Mouse (Mus musculus) embryonic facial prominence, embryonic 11.5 days (tissue): ENCODE measurements around the gene Ercc5. TPM values are rescaled to one million over a fixed set of nuclear protein-coding genes. Genes with fewer than 3 reads are reported as not detected.

Experiments
- ATAC-seq: fragments of 200-750 bp; cut with Nextera tagmentation; replicated peaks from 2 replicates; pipeline ENCODE4 v1.8.0; 2017; ENCODE audit warnings: low read depth; ENCODE audit not compliant: insufficient number of reproducible peaks, low FRiP score, low TSS enrichment
- DNase-seq: peaks from one replicate; pipeline ENCODE4 v3.0.0-alpha.2; 2015; ENCODE audit warnings: low spot score
- H3K27ac ChIP-seq: fragments of 300-500 bp; sonication (generic); replicated peaks from 2 replicates; pipeline ENCODE4 v1.5.1; 2014; ENCODE audit warnings: mild to moderate bottlenecking, low read depth, low read length, control low read depth
- H3K27me3 ChIP-seq: fragments of 300-500 bp; sonication (generic); 2 replicates; pipeline ENCODE4 v1.6.1; 2014; ENCODE audit warnings: mild to moderate bottlenecking, low read length, moderate library complexity, mixed read lengths; ENCODE audit not compliant: control insufficient read depth, insufficient read depth
- H3K36me3 ChIP-seq: fragments of 300-500 bp; sonication (generic); replicated peaks from 2 replicates; pipeline ENCODE4 v1.6.1; 2014; ENCODE audit warnings: low read depth, mild to moderate bottlenecking, low read length, moderate library complexity, mixed read lengths; ENCODE audit not compliant: control insufficient read depth, insufficient read depth
- H3K4me1 ChIP-seq: fragments of 300-500 bp; sonication (generic); 2 replicates; pipeline ENCODE4 v1.6.1; 2014; ENCODE audit warnings: low read length, mixed read lengths; ENCODE audit not compliant: control insufficient read depth, insufficient read depth
- H3K4me2 ChIP-seq: fragments of 300-500 bp; sonication (generic); 2 replicates; pipeline ENCODE4 v1.6.1; 2014; ENCODE audit warnings: low read depth, mild to moderate bottlenecking, control low read depth, low read length, moderate library complexity
- H3K4me3 ChIP-seq: fragments of 300-500 bp; sonication (generic); 2 replicates; pipeline ENCODE4 v1.5.1; 2014; ENCODE audit warnings: low read depth, low read length, control low read depth
- H3K9ac ChIP-seq: fragments of 300-500 bp; sonication (generic); replicated peaks from 2 replicates; pipeline ENCODE4 v1.6.1; 2014; ENCODE audit warnings: mild to moderate bottlenecking, control low read depth, low read length
- H3K9me3 ChIP-seq: fragments of 300-500 bp; sonication (generic); replicated peaks from 2 replicates; pipeline ENCODE4 v1.6.1; 2016; ENCODE audit warnings: mild to moderate bottlenecking, low read length, inconsistent platforms, mixed read lengths; ENCODE audit not compliant: control insufficient read depth
- WGBS: fragments of 180-500 bp; shearing (Covaris S2); extraction: QIAGEN DNeasy Blood & Tissue Kit; methylation state at CpG from one replicate; pipeline ENCODE4 v1.1.7; 2014; 5-methylcytosine and 5-hydroxymethylcytosine counted together
- polyA plus RNA-seq: library from polyadenylated mRNA; unstranded; fragments of >200 nt; fragmentation: Nextera tagmentation; extraction: Ambion mirVana; gene quantifications from 2 replicates; pipeline ENCODE4 v1.2.1, GENCODE M21; 2014

Gene Ercc5
- 33.3 and 38.0 TPM in 2 replicates for polyA plus RNA-seq

DNA sequence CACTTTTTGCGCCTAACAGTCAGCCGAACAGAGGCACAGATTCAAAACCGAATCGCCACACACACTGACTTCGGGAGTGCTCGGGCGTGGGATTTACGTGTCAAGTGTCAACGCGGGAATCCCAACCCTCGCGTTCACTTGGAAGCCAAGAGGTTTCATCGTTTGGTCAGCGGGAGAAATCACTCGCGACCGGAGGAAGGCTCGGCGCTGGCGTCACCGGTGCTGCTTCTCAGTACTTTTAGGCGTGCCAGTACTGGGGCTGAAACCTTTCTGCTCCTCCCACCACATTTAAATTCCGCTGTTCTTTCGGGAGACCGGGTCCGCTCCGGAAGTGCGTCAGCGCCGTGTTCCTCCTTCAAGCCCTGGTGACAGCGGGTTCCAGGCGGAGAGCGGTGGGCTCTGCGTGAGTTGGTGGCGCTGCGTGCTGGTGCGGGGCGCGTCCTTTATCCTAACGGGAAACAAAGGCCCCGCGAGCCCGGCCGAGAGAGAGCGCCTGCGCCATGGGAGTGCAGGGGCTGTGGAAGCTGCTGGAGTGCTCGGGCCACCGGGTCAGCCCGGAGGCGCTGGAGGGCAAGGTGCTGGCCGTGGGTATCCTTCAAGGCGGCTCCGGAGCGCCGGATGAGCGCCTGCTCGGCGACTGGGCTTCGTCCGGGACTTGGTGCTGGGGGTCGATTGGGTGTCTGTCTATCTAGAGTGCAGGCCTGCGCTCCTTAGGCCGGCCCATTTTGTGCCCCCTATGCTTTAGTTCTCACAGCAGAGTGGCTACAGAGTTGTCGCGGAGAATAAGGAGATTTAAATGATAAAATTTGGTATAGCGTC, at the start of gene Ercc5:
Gene Ercc5 (plus strand): TSS at position 182 of the 819 bp plus-strand sequence.
- H3K27ac ChIP-seq, result peak within 1 kb of the TSS; percentile 91
- no peaks in the 10 kb centered on the region for H3K27me3 ChIP-seq
- H3K4me2 ChIP-seq, result peak within 1 kb of the TSS; percentile 59
- ATAC-seq (peak; percentile 97), DNase-seq (peak; percentile 94)
- H3K9ac ChIP-seq, result peak within 1 kb of the TSS; percentile 93
- no peaks in the 10 kb centered on the region for H3K9me3 ChIP-seq
- no peaks in the 10 kb centered on the region for H3K36me3 ChIP-seq
- under 1% methylated on average over 66 of the region's 66 CpGs for WGBS
- no peaks in the 10 kb centered on the region for H3K4me1 ChIP-seq
- H3K4me3 ChIP-seq, result peak within 1 kb of the TSS; percentile 83

DNA sequence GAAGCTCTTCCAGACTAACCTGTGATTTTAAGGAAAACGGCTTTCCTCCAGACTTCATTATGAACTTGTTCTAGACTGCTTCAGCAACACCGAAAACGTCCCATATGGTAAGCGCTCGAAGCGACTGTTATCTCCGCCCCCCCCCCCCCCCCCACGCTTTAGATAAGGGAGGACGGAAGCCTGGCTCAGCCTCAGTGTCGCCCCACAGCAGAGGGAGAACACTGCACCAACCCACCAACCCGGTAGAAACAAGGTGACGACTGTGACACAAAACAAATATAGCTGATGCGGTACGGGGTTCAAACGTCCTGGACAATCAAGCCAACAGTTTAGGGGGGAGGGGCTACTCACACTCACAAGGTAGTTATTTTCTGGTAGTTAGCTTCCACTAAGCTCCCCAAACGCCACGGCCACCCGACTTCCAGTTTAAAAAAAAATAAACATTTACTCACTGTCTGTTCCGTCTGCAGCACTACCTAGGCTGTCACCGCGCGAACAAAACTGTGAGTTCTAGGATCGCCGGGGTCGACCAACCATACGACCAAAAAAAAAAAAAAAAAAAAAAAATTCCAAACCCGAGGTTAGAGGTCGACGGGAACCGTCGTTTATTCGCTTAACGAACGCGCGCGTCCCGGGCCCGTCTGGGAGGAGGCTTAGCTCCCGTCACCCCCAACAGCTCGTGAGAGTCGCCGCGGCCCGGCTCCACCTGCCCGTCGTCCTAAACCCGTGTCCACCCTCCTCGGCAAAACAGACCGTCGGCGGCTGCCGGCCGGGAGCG, 45.9 kb upstream of the Ercc5 start:
- H3K36me3 ChIP-seq, result no peaks in the 10 kb centered on the region
- no peaks in the 10 kb centered on the region for H3K9me3 ChIP-seq
- peak overlapping the region; percentile 77 for H3K9ac ChIP-seq
- H3K4me2 ChIP-seq, result peak overlapping the region; percentile 58
- peak overlapping the region; percentile 88 for H3K27ac ChIP-seq
- WGBS, result under 1% methylated on average over 55 of the region's 55 CpGs
- H3K4me1 ChIP-seq, result no peaks in the 10 kb centered on the region
- DNase-seq (peak; percentile 59), ATAC-seq (peak; percentile 83)
- H3K27me3 ChIP-seq, result no peaks in the 10 kb centered on the region
- peak overlapping the region; percentile 84 for H3K4me3 ChIP-seq

DNA sequence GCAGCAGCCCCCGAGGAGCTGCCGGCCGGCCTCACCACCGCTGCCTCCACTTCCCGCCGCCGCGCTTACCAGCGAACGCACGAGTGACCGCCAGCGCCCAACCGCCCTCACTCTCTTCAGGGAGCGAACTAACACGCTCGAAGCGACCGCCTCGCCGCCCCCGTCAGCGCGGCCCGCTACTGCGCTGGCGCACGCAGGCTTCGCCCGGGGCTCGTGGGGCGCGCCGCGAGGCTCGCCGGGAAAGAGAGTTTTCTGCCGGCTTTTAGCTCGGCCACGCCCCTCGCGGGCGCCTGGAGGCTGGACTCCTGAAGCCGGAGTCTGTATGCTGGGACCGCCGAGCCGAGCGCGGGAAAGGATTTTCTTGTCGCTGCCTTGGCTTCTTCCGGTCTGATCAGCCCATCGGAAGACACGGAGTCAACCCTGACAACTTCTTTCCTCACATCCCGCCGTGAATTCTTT, 45.3 kb upstream of the Ercc5 start, which contains the start of gene Tex30:
Gene Tex30 (minus strand): TSS at position 183 of the 459 bp plus-strand sequence.
- Histone ChIP-seq H3K27me3 (no peaks in the 10 kb centered on the region), H3K27ac (peak within 1 kb of the TSS; percentile 88), H3K4me2 (peak within 1 kb of the TSS; percentile 58), H3K36me3 (no peaks in the 10 kb centered on the region), H3K9me3 (no peaks in the 10 kb centered on the region), H3K4me1 (no peaks in the 10 kb centered on the region), H3K9ac (peak within 1 kb of the TSS; percentile 77), H3K4me3 (peak within 1 kb of the TSS; percentile 84)
- under 1% methylated on average over 54 of the region's 55 CpGs for WGBS
- ATAC-seq (peak; percentile 97), DNase-seq (peak; percentile 98)

DNA sequence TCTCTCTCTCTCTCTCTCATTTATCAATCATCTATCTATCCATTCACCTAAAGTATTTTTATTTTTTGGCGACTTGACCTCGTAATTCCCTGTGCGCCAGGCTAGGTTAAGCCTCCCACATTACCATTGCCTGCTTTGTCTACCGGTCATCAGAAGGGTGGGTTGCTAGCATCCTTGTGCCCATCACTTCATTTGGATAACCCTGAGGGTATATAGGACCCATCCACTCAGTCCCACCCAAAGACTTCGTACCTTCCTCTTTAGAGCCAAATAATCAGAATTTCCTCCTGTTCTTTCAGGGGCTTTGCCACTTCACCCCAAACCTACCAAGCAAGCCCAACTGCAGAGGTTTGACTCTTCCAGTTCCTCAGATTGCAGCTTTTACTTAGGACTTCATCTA, 44.6 kb upstream of the Ercc5 start:
- peak overlapping the region; percentile 54 for H3K9ac ChIP-seq
- H3K27ac ChIP-seq, result no peak overlapping the region
- H3K9me3 ChIP-seq, result no peaks in the 10 kb centered on the region
- H3K36me3 ChIP-seq, result peaks cover 3% of the 10 kb centered on the region; the same call in 1 of the 2 replicates
- 13% methylated on average over 5 of the region's 5 CpGs for WGBS
- DNase-seq, result peak; percentile 4
- no peaks in the 10 kb centered on the region for H3K27me3 ChIP-seq
- H3K4me1 ChIP-seq, result no peaks in the 10 kb centered on the region
- H3K4me3 ChIP-seq, result peak overlapping the region; percentile 84
- ATAC-seq, result no peak
- H3K4me2 ChIP-seq, result peak overlapping the region; percentile 58

DNA sequence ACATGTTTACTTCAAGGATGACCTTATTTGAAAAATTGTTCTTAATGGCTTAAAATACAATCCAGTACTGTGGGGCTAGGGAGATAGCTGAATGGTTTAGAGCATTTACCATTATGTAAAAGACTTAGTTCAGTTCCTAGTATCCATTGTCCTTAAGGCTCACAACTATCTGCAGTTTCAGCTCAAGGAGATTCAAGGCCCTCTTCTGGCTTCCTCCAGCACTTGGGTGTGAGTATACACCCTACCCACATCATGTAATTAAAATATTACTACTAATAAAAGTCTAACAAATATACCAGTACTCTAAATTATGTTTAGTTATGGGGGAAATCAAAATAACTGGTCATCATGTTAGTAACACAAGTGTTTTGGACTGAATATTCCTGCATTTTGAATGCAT, 30.0 kb upstream of the Ercc5 start:
- H3K4me2 ChIP-seq, result peak overlapping the region; percentile 14; the same call in 1 of the 2 replicates
- no peaks in the 10 kb centered on the region for H3K27me3 ChIP-seq
- H3K4me3 ChIP-seq, result peak overlapping the region; percentile 72
- no peak for ATAC-seq
- no peak overlapping the region for H3K27ac ChIP-seq
- no peaks in the 10 kb centered on the region for H3K36me3 ChIP-seq
- H3K4me1 ChIP-seq, result no peaks in the 10 kb centered on the region
- no peaks in the 10 kb centered on the region for H3K9me3 ChIP-seq
- no peak for DNase-seq
- no peak overlapping the region for H3K9ac ChIP-seq

DNA sequence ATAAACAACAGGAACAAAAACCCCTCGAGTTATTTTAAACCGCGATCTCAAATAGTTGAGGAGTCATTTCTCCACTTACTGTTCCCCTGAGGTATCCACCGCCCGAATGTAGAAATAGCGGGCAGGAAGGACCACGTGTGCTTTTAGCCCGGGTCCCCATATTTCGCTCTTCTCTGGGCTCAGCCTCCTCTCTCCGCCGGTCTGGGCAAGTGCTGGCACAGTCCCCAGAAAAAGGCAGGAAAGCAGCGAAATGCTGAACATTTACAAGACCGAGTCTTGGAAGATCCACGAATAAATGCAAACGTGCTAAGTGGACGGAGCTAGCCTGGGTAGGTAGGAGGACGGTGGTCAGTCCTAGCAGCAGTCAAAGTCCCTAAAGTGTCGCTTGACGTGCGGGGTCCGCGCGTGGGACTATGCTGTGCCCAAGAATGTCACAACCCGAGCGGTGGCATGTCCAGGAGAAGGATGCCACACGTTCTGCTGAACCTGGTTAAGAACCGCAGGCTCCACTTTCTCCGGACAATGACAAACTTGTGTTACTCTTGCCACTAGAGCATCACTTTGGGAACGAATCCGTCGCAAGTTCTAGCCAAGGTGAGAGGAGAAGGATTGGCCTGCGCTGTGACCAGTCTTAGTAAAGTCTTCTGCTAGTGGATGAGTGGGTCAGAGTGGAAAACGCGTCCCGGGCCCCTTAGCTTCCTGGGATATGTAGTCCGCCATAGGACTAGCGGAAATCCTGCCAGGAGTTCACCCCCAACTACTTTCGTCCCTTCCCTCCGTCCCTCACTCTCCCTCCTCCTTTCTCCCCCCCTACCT, 29.1 kb upstream of the Ercc5 start, which contains the start of the genes Kdelc1 and Bivm:
Gene Kdelc1 (minus strand): TSS at position 570 of the 816 bp plus-strand sequence.
Gene Bivm (plus strand): TSS at position 719 of the 816 bp plus-strand sequence.
- H3K36me3 ChIP-seq, result no peaks in the 10 kb centered on the region
- DNase-seq, result peak; percentile 95
- ATAC-seq, result peak; percentile 97
- peak within 1 kb of the TSS; percentile 83 for H3K9ac ChIP-seq
- H3K4me3 ChIP-seq, result peak within 1 kb of the TSS; percentile 72
- no peaks in the 10 kb centered on the region for H3K27me3 ChIP-seq
- H3K27ac ChIP-seq, result peak within 1 kb of the TSS; percentile 91
- WGBS, result under 1% methylated on average over 39 of the region's 39 CpGs
- H3K9me3 ChIP-seq, result no peaks in the 10 kb centered on the region
- H3K4me2 ChIP-seq, result peak within 1 kb of the TSS; percentile 78
- no peaks in the 10 kb centered on the region for H3K4me1 ChIP-seq

DNA sequence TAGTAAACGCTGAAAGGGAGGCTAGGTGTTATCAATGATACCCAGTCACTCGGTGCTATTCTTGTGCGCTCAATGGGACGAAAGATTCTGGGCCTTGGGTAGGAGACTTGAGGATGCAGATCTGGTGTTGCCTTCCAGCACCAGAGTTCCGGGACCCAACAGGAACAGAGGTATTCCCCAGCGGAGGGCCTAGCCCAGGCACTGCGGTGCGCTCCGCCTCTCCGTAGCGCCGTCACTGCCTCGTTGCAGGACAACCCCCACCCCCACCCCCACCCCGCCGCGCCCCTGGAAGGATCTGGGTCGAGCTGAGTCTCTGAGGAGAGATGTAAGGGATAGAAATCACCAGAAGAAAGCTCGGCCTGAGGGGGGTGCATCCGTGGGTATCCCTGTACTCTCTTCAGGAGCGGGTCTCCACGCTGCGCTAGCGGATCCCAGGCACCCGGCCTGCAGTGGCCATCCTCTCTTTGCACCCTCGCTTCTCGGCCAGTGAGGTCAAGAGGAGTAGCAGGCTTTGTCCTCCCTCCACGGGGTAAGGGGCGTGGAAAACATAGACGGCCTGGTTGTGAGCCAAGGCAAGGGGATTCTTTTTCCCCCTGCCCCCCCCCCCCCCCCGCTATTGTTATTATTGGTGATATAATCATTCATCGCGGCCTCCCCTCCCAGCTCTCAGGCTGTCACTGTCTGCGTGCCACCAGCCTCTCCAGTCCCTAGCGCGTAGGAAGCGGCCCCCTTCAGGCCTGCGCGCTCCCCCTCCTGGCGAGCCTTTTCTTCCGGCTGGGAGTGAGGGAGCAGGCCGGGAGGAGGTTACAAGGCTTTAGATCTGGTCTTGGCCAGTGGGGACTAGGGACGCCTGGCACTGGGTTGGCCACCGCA, 28.1 kb upstream of the Ercc5 start:
- Histone ChIP-seq H3K4me2 (peak overlapping the region; percentile 78), H3K27me3 (no peaks in the 10 kb centered on the region), H3K27ac (peak overlapping the region; percentile 91), H3K4me3 (peak overlapping the region; percentile 72), H3K36me3 (no peaks in the 10 kb centered on the region), H3K9me3 (no peaks in the 10 kb centered on the region), H3K9ac (peak overlapping the region; percentile 83), H3K4me1 (no peaks in the 10 kb centered on the region)
- peak; percentile 83 for DNase-seq
- 0% methylated on average over 42 of the region's 43 CpGs for WGBS
- ATAC-seq, result peak; percentile 91
